Mouse (Mus musculus) lung, embryonic 15.5 days (tissue): ENCODE measurements around the gene Fhit. TPM values are rescaled to one million over a fixed set of nuclear protein-coding genes. Genes with fewer than 3 reads are reported as not detected.

Experiments
- ATAC-seq: fragments of 200-750 bp; cut with Nextera tagmentation; 2 replicates; pipeline ENCODE4 v1.8.0; 2017; ENCODE audit warnings: moderate number of reproducible peaks, borderline replicate concordance; ENCODE audit not compliant: low FRiP score, low TSS enrichment; ENCODE audit errors: extremely low read depth
- H3K27ac ChIP-seq: fragments of 300-500 bp; sonication (generic); 2 replicates; pipeline ENCODE4 v1.5.1; 2015; ENCODE audit warnings: moderate library complexity, mild to moderate bottlenecking, inconsistent platforms
- H3K27me3 ChIP-seq: fragments of 300-500 bp; sonication (generic); 2 replicates; pipeline ENCODE4 v1.6.1; 2015; ENCODE audit warnings: inconsistent platforms
- H3K36me3 ChIP-seq: fragments of 300-500 bp; sonication (generic); 2 replicates; pipeline ENCODE4 v1.6.1; 2015; ENCODE audit warnings: inconsistent platforms
- H3K4me1 ChIP-seq: fragments of 300-500 bp; sonication (generic); 2 replicates; pipeline ENCODE4 v1.6.1; 2015; ENCODE audit warnings: inconsistent platforms
- H3K4me2 ChIP-seq: fragments of 300-500 bp; sonication (generic); 2 replicates; pipeline ENCODE4 v1.6.1; 2015; ENCODE audit warnings: inconsistent platforms, mild to moderate bottlenecking, moderate library complexity
- H3K4me3 ChIP-seq: fragments of 300-500 bp; sonication (generic); 2 replicates; pipeline ENCODE4 v1.5.1; 2015; ENCODE audit warnings: mild to moderate bottlenecking, inconsistent platforms
- H3K9ac ChIP-seq: fragments of 300-500 bp; sonication (generic); 2 replicates; pipeline ENCODE4 v1.6.1; 2015; ENCODE audit warnings: inconsistent platforms
- H3K9me3 ChIP-seq: fragments of 300-500 bp; sonication (generic); 2 replicates; pipeline ENCODE4 v1.6.1; 2016; ENCODE audit warnings: inconsistent platforms
- WGBS: fragments of 180-500 bp; shearing (Covaris S2); methylation state at CpG from one replicate; pipeline ENCODE4 v1.1.7; 2015; 5-methylcytosine and 5-hydroxymethylcytosine counted together
- polyA plus RNA-seq: library from polyadenylated mRNA; unstranded; fragments of >200 nt; fragmentation: Nextera tagmentation; extraction: Ambion mirVana; gene quantifications from 2 replicates; pipeline ENCODE4 v1.2.1, GENCODE M21; 2015

Fhit gene
- polyA plus RNA-seq, 1 experiment from 2014 or later: 3.4 TPM

- Histone ChIP-seq H3K36me3 (no peaks in the 10 kb centered on the region), H3K9me3 (no peaks in the 10 kb centered on the region), H3K9ac (no peak overlapping the region), H3K4me3 (no peak overlapping the region), H3K4me2 (no peak overlapping the region), H3K27me3 (no peaks in the 10 kb centered on the region), H3K27ac (no peak overlapping the region), H3K4me1 (no peaks in the 10 kb centered on the region)
- WGBS: 70% methylated on average over 2 of the region's 2 CpGs
- ATAC-seq: no peak
Measured at GRCm38 (mm10) chr14:10036685-10037215, 1125.1 kb downstream of the Fhit start.

- Histone ChIP-seq H3K9me3 (no peaks in the 10 kb centered on the region), H3K4me3 (no peak overlapping the region), H3K4me1 (no peaks in the 10 kb centered on the region), H3K27ac (0 out of 2 replicates have a peak overlapping the region, but pooled peaks have one; percentile 20), H3K4me2 (no peak overlapping the region), H3K27me3 (no peaks in the 10 kb centered on the region), H3K36me3 (no peaks in the 10 kb centered on the region), H3K9ac (no peak overlapping the region)
- no peak for ATAC-seq
- WGBS: 36% methylated on average over 3 of the region's 3 CpGs
Measured at GRCm38 (mm10) chr14:10035682-10036081, 1126.2 kb downstream of the Fhit start.

GRCm38 (mm10) chr14:10035270-10035669 is 1126.6 kb downstream of the Fhit start:
- H3K27ac ChIP-seq: 0 out of 2 replicates have a peak overlapping the region, but pooled peaks have one; percentile 20
- no peak overlapping the region for H3K4me3 ChIP-seq
- 43% methylated on average over 2 of the region's 2 CpGs for WGBS
- no peaks in the 10 kb centered on the region for H3K36me3 ChIP-seq
- no peak overlapping the region for H3K9ac ChIP-seq
- no peaks in the 10 kb centered on the region for H3K9me3 ChIP-seq
- ATAC-seq: peak; percentile 72; the same call in 1 of the 2 replicates
- H3K27me3 ChIP-seq: no peaks in the 10 kb centered on the region
- no peaks in the 10 kb centered on the region for H3K4me1 ChIP-seq
- H3K4me2 ChIP-seq: no peak overlapping the region

- ATAC-seq: no peak
- Histone ChIP-seq H3K27me3 (no peaks in the 10 kb centered on the region), H3K4me2 (no peak overlapping the region), H3K4me3 (no peak overlapping the region), H3K4me1 (no peaks in the 10 kb centered on the region), H3K9ac (no peak overlapping the region), H3K27ac (no peak overlapping the region), H3K36me3 (no peaks in the 10 kb centered on the region), H3K9me3 (no peaks in the 10 kb centered on the region)
- 38% methylated on average over 2 of the region's 2 CpGs for WGBS
Measured at GRCm38 (mm10) chr14:10023382-10023781, 1138.5 kb downstream of the Fhit start.

GRCm38 (mm10) chr14:10022304-10022703 is 1139.5 kb downstream of the Fhit start:
- Histone ChIP-seq H3K9ac (no peak overlapping the region), H3K4me2 (no peak overlapping the region), H3K4me3 (no peak overlapping the region), H3K36me3 (no peaks in the 10 kb centered on the region), H3K27ac (no peak overlapping the region), H3K9me3 (no peaks in the 10 kb centered on the region), H3K27me3 (no peaks in the 10 kb centered on the region), H3K4me1 (no peaks in the 10 kb centered on the region)
- ATAC-seq: no peak
- 56% methylated on average over 2 of the region's 2 CpGs for WGBS

- no peaks in the 10 kb centered on the region for H3K4me1 ChIP-seq
- 73% methylated on average over 5 of the region's 5 CpGs for WGBS
- H3K36me3 ChIP-seq: no peaks in the 10 kb centered on the region
- no peak for ATAC-seq
- H3K9me3 ChIP-seq: no peaks in the 10 kb centered on the region
- no peak overlapping the region for H3K9ac ChIP-seq
- no peak overlapping the region for H3K4me3 ChIP-seq
- H3K27me3 ChIP-seq: no peaks in the 10 kb centered on the region
- no peak overlapping the region for H3K4me2 ChIP-seq
- H3K27ac ChIP-seq: no peak overlapping the region
Measured at GRCm38 (mm10) chr14:10020400-10021140, 1141.3 kb downstream of the Fhit start.

- Histone ChIP-seq H3K27ac (no peak overlapping the region), H3K9ac (no peak overlapping the region), H3K9me3 (no peaks in the 10 kb centered on the region), H3K4me2 (no peak overlapping the region), H3K36me3 (no peaks in the 10 kb centered on the region), H3K4me1 (peaks cover 6% of the 10 kb centered on the region; the same call in 1 of the 2 replicates), H3K27me3 (no peaks in the 10 kb centered on the region), H3K4me3 (no peak overlapping the region)
- peak; percentile 64; the same call in 1 of the 2 replicates for ATAC-seq
- 50% methylated on average over 1 of the region's 1 CpGs for WGBS
Measured at GRCm38 (mm10) chr14:10013817-10014266, 1148.0 kb downstream of the Fhit start.

GRCm38 (mm10) chr14:10013003-10013816 is 1148.6 kb downstream of the Fhit start:
- Histone ChIP-seq H3K36me3 (no peaks in the 10 kb centered on the region), H3K9ac (no peak overlapping the region), H3K4me3 (no peak overlapping the region), H3K4me2 (no peak overlapping the region), H3K9me3 (no peaks in the 10 kb centered on the region), H3K4me1 (peaks cover 6% of the 10 kb centered on the region; the same call in 1 of the 2 replicates), H3K27me3 (no peaks in the 10 kb centered on the region), H3K27ac (peak overlapping the region; percentile 46; the same call in 1 of the 2 replicates)
- whole genome bisulfite sequencing: 33% methylated on average over 7 of the region's 7 CpGs
- peak; percentile 55; the same call in 1 of the 2 replicates for ATAC-seq

GRCm38 (mm10) chr14:10006278-10006677 is 1155.6 kb downstream of the Fhit start:
- H3K9ac ChIP-seq: no peak overlapping the region
- ATAC-seq: peak; percentile 79
- no peaks in the 10 kb centered on the region for H3K9me3 ChIP-seq
- 0 out of 2 replicates have a peak, but pooled peaks cover 2% of the 10 kb centered on the region for H3K4me1 ChIP-seq
- H3K4me2 ChIP-seq: no peak overlapping the region
- no peaks in the 10 kb centered on the region for H3K27me3 ChIP-seq
- WGBS: 53% methylated on average over 5 of the region's 5 CpGs
- H3K36me3 ChIP-seq: no peaks in the 10 kb centered on the region
- H3K27ac ChIP-seq: no peak overlapping the region
- H3K4me3 ChIP-seq: no peak overlapping the region

- Histone ChIP-seq H3K27ac (no peak overlapping the region), H3K9ac (no peak overlapping the region), H3K36me3 (no peaks in the 10 kb centered on the region), H3K4me3 (no peak overlapping the region), H3K4me2 (no peak overlapping the region), H3K9me3 (no peaks in the 10 kb centered on the region), H3K4me1 (0 out of 2 replicates have a peak, but pooled peaks cover 2% of the 10 kb centered on the region), H3K27me3 (no peaks in the 10 kb centered on the region)
- 75% methylated on average over 2 of the region's 2 CpGs for WGBS
- ATAC-seq: no peak
Measured at GRCm38 (mm10) chr14:10003847-10004246, 1158.0 kb downstream of the Fhit start.

- H3K27ac ChIP-seq: no peak overlapping the region
- no peak overlapping the region for H3K9ac ChIP-seq
- H3K4me3 ChIP-seq: no peak overlapping the region
- H3K4me1 ChIP-seq: no peaks in the 10 kb centered on the region
- no peak overlapping the region for H3K4me2 ChIP-seq
- no peak for ATAC-seq
- WGBS: 63% methylated on average over 1 of the region's 1 CpGs
- no peaks in the 10 kb centered on the region for H3K27me3 ChIP-seq
- no peaks in the 10 kb centered on the region for H3K9me3 ChIP-seq
- H3K36me3 ChIP-seq: no peaks in the 10 kb centered on the region
Measured at GRCm38 (mm10) chr14:9990677-9991076, 1171.2 kb downstream of the Fhit start.
